Mouse (Mus musculus): ENCODE results near the gene Nkain2. TPM values are rescaled to one million over a fixed set of nuclear protein-coding genes. Genes with fewer than 3 reads are reported as not detected.

Nkain2 gene
- polyA plus RNA-seq, 1 experiment from 2014 or later, result 0.35 TPM

DNA sequence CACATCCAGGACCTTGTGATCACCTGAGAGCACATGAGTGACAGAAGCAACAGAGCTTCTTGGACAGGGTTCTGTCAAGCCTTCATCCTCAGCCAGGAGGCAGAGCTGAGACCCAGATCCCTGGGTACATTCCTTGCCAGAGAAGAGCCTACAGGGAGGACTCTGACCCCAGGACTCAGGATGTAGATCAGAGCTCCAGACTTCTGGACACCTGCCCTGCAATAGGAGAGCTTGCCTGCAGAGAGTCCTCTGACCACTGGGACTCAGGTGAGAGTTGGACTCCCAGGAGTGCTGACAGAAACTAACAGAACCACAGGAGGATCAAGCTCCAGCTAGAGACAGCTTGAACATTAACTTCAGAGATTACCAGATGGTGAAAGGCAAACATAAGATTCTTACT is 1162.2 kb downstream of the Nkain2 start:
- no peak overlapping the region for H3K27ac ChIP-seq (replicated peaks in 1 of 2; ENCODE audit: control insufficient read depth in 1 of 2, insufficient read depth in 1 of 2, low read depth in 2 of 2, low read length in 2 of 2)
- no peak overlapping the region for H3K4me3 ChIP-seq (ENCODE audit: control insufficient read depth in 1 of 2, insufficient read depth in 1 of 2, low read depth in 1 of 2, low read length in 2 of 2)
- no peak overlapping the region for H3K4me2 ChIP-seq (ENCODE audit: low read length)
- H3K4me1 ChIP-seq (ENCODE audit: control insufficient read depth in 2 of 2, insufficient read depth in 2 of 2, low read length in 2 of 2), result no peaks in the 10 kb centered on the region
- H3K9ac ChIP-seq (ENCODE audit: low read length), result no peak overlapping the region
- H3K27me3 ChIP-seq (ENCODE audit: control insufficient read depth, insufficient read depth, low read length), result no peaks in the 10 kb centered on the region
- H3K9me3 ChIP-seq (ENCODE audit: control insufficient read depth, low read length), result no peaks in the 10 kb centered on the region
- ATAC-seq (ENCODE audit: insufficient number of reproducible peaks, insufficient read depth, low FRiP score, low read depth), result no peak
- H3K36me3 ChIP-seq (ENCODE audit: control insufficient read depth, insufficient read depth, low read length), result no peaks in the 10 kb centered on the region

DNA sequence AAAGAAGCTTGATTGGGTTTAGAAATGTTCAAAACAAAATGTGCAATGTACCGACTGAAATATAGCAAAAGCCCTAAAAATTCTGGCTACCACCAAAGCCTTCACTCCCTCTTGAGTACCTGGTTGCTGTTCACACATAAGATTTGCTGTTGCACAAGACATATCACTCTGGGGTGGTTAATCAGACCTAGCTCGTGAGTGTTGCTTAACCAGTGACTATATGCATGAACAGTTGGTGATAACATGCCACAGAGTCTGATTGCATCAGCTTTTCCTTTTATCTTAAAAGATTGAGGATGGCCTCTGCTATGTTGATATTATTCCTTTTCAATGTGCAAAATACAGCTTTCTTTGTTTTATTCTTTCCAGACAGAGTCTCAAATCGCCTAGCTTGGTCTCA is 1243.0 kb downstream of the Nkain2 start:
- Histone ChIP-seq H3K27ac (replicated peaks in 1 of 2; ENCODE audit: control insufficient read depth in 1 of 2, insufficient read depth in 1 of 2, low read depth in 2 of 2, low read length in 2 of 2) (no peak overlapping the region), H3K9ac (ENCODE audit: low read length) (no peak overlapping the region), H3K4me1 (ENCODE audit: control insufficient read depth in 2 of 2, insufficient read depth in 2 of 2, low read length in 2 of 2) (no peaks in the 10 kb centered on the region), H3K9me3 (ENCODE audit: control insufficient read depth, low read length) (no peaks in the 10 kb centered on the region), H3K4me3 (ENCODE audit: control insufficient read depth in 1 of 2, insufficient read depth in 1 of 2, low read depth in 1 of 2, low read length in 2 of 2) (no peak overlapping the region), H3K36me3 (ENCODE audit: control insufficient read depth, insufficient read depth, low read length) (no peaks in the 10 kb centered on the region), H3K4me2 (ENCODE audit: low read length) (no peak overlapping the region), H3K27me3 (ENCODE audit: control insufficient read depth, insufficient read depth, low read length) (no peaks in the 10 kb centered on the region)
- ATAC-seq (ENCODE audit: insufficient number of reproducible peaks, insufficient read depth, low FRiP score, low read depth), result no peak
- 63% methylated on average over 3 of the region's 3 CpGs for WGBS

GRCm38 (mm10) chr10:31646083-31646482 is 1244.2 kb downstream of the Nkain2 start:
- H3K4me1 ChIP-seq (ENCODE audit: control insufficient read depth in 2 of 2, insufficient read depth in 2 of 2, low read length in 2 of 2), result no peaks in the 10 kb centered on the region
- no peaks in the 10 kb centered on the region for H3K36me3 ChIP-seq (ENCODE audit: control insufficient read depth, insufficient read depth, low read length)
- ATAC-seq (ENCODE audit: insufficient number of reproducible peaks, insufficient read depth, low FRiP score, low read depth), result no peak
- no peaks in the 10 kb centered on the region for H3K27me3 ChIP-seq (ENCODE audit: control insufficient read depth, insufficient read depth, low read length)
- 38% methylated on average over 1 of the region's 1 CpGs for WGBS
- no peak overlapping the region for H3K9ac ChIP-seq (ENCODE audit: low read length)
- no peak overlapping the region for H3K27ac ChIP-seq (replicated peaks in 1 of 2; ENCODE audit: control insufficient read depth in 1 of 2, insufficient read depth in 1 of 2, low read depth in 2 of 2, low read length in 2 of 2)
- no peaks in the 10 kb centered on the region for H3K9me3 ChIP-seq (ENCODE audit: control insufficient read depth, low read length)
- H3K4me3 ChIP-seq (ENCODE audit: control insufficient read depth in 1 of 2, insufficient read depth in 1 of 2, low read depth in 1 of 2, low read length in 2 of 2), result no peak overlapping the region
- no peak overlapping the region for H3K4me2 ChIP-seq (ENCODE audit: low read length)

Other genes with a start within 250 kb of the Nkain2 start
- 304 and 306 TPM in 2 replicates for gene Trdn, start 190.1 kb upstream of the Nkain2 start, polyA plus RNA-seq (2014; fragmentation: Nextera tagmentation; extraction: Ambion mirVana)